Mouse (Mus musculus): ENCODE results near the gene Dffa.
A peak's percentile ranks its signal among the peaks of the same experiment; 100 is the strongest.
"Not testable (repeated sequence)": the region's sequence is repeated elsewhere in the genome, so short reads cannot be mapped to it uniquely, and the experiment has no call there.

Gene Dffa

GRCm38 (mm10) chr4:149098571-149098970 lies 5.4 kb upstream of the Dffa start:
- no peak for DNase-seq (ENCODE audit: low spot score)

- peak; percentile 96 for DNase-seq (ENCODE audit: low spot score)
Measured at GRCm38 (mm10) chr4:149099369-149100017, 4.5 kb upstream of the Dffa start, which contains the start of gene Pex14. Pex14 (minus strand) TSS chr4:149099876.

GRCm38 (mm10) chr4:149100449-149100848 lies 3.5 kb upstream of the Dffa start:
- DNase-seq (ENCODE audit: low spot score): not testable (repeated sequence)

GRCm38 (mm10) chr4:149101456-149101855 lies 2.5 kb upstream of the Dffa start:
- no peak for DNase-seq (ENCODE audit: low spot score)

GRCm38 (mm10) chr4:149119978-149120562 lies 16.1 kb downstream of the Dffa start:
- not testable (repeated sequence) for DNase-seq (ENCODE audit: low spot score)

- no peak for DNase-seq (ENCODE audit: low spot score)
Measured at GRCm38 (mm10) chr4:149123432-149123831, 19.5 kb downstream of the Dffa start.

- no peak for DNase-seq (ENCODE audit: low spot score)
Measured at GRCm38 (mm10) chr4:149125341-149126114, 21.6 kb downstream of the Dffa start.

- DNase-seq (ENCODE audit: low spot score): no peak
Measured at GRCm38 (mm10) chr4:149126115-149126509, 22.2 kb downstream of the Dffa start.

- no peak for DNase-seq (ENCODE audit: low spot score)
Measured at GRCm38 (mm10) chr4:149126663-149127062, 22.7 kb downstream of the Dffa start, which contains the start of gene Cort. Cort (minus strand) TSS chr4:149126763.

- no peak for DNase-seq (ENCODE audit: low spot score)
Measured at GRCm38 (mm10) chr4:149128467-149128866, 24.5 kb downstream of the Dffa start.

- no peak for DNase-seq (ENCODE audit: low spot score)
Measured at GRCm38 (mm10) chr4:149131021-149131752, 27.2 kb downstream of the Dffa start.

GRCm38 (mm10) chr4:149131789-149132565 lies 28.0 kb downstream of the Dffa start:
- DNase-seq (ENCODE audit: low spot score): no peak

GRCm38 (mm10) chr4:149133395-149133794 lies 29.4 kb downstream of the Dffa start:
- no peak for DNase-seq (ENCODE audit: low spot score)

GRCm38 (mm10) chr4:149136116-149136850 lies 32.3 kb downstream of the Dffa start:
- no peak for DNase-seq (ENCODE audit: low spot score)

GRCm38 (mm10) chr4:149136982-149137770 lies 33.2 kb downstream of the Dffa start, which contains the start of gene Cenps:
Cenps (minus strand) TSS chr4:149137629.
- DNase-seq (ENCODE audit: low spot score): peak; percentile 95

- DNase-seq (ENCODE audit: low spot score): no peak
Measured at GRCm38 (mm10) chr4:149138515-149138914, 34.6 kb downstream of the Dffa start.

- DNase-seq (ENCODE audit: low spot score): no peak
Measured at GRCm38 (mm10) chr4:149143594-149143993, 39.6 kb downstream of the Dffa start.

- peak; percentile 94 for DNase-seq (ENCODE audit: low spot score)
Measured at GRCm38 (mm10) chr4:149144459-149144858, 40.5 kb downstream of the Dffa start.

- DNase-seq (ENCODE audit: low spot score): no peak
Measured at GRCm38 (mm10) chr4:149145151-149145550, 41.2 kb downstream of the Dffa start.

- no peak for DNase-seq (ENCODE audit: low spot score)
Measured at GRCm38 (mm10) chr4:149147528-149147927, 43.6 kb downstream of the Dffa start.
